Mouse (Mus musculus) midbrain, embryonic 16.5 days (tissue): ENCODE measurements around the gene Gm9195. TPM values are rescaled to one million over a fixed set of nuclear protein-coding genes. Genes with fewer than 3 reads are reported as not detected.

Experiments used
- ATAC-seq: fragments of 200-750 bp; cut with Nextera tagmentation; 2 replicates; pipeline ENCODE4 v1.8.0; 2017; ENCODE audit warnings: moderate TSS enrichment
- H3K27ac ChIP-seq: fragments of 300-500 bp; sonication (generic); 2 replicates; pipeline ENCODE4 v1.5.1; 2014; ENCODE audit warnings: mild to moderate bottlenecking, low read length, mixed read lengths
- H3K27me3 ChIP-seq: fragments of 300-500 bp; sonication (generic); 2 replicates; pipeline ENCODE4 v1.6.1; 2014; ENCODE audit warnings: low read depth, low read length, mixed read lengths; ENCODE audit not compliant: control insufficient read depth, insufficient read depth
- H3K36me3 ChIP-seq: fragments of 300-500 bp; sonication (generic); 2 replicates; pipeline ENCODE4 v1.6.1; 2014; ENCODE audit warnings: mild to moderate bottlenecking, low read length, moderate library complexity, mixed read lengths; ENCODE audit not compliant: control insufficient read depth, insufficient read depth
- H3K4me1 ChIP-seq: fragments of 300-500 bp; sonication (generic); 2 replicates; pipeline ENCODE4 v1.6.1; 2014; ENCODE audit warnings: mild to moderate bottlenecking, low read length, mixed read lengths; ENCODE audit not compliant: control insufficient read depth, insufficient read depth
- H3K4me2 ChIP-seq: fragments of 300-500 bp; sonication (generic); 2 replicates; pipeline ENCODE4 v1.6.1; 2014; ENCODE audit warnings: mild to moderate bottlenecking, low read length, mixed read lengths
- H3K4me3 ChIP-seq: fragments of 300-500 bp; sonication (generic); 2 replicates; pipeline ENCODE4 v1.5.1; 2014; ENCODE audit warnings: low read depth, mild to moderate bottlenecking, low read length, moderate library complexity, mixed read lengths
- H3K9ac ChIP-seq: fragments of 300-500 bp; sonication (generic); 2 replicates; pipeline ENCODE4 v1.6.1; 2014; ENCODE audit warnings: low read depth, low read length, mixed read lengths
- H3K9me3 ChIP-seq: fragments of 300-500 bp; sonication (generic); replicated peaks from 2 replicates; pipeline ENCODE4 v1.6.1; 2014; ENCODE audit warnings: mild to moderate bottlenecking, low read length, mixed read lengths; ENCODE audit not compliant: control insufficient read depth, poor library complexity, severe bottlenecking
- WGBS: fragments of 180-500 bp; shearing (Covaris S2); extraction: QIAGEN DNeasy Blood & Tissue Kit; methylation state at CpG from one replicate; pipeline ENCODE4 v1.1.7; 2014; 5-methylcytosine and 5-hydroxymethylcytosine counted together
- polyA plus RNA-seq: library from polyadenylated mRNA; unstranded; fragments of >200 nt; fragmentation: Nextera tagmentation; extraction: Ambion mirVana; gene quantifications from 2 replicates; pipeline ENCODE4 v1.2.1, GENCODE M21; 2015

Gene Gm9195
- polyA plus RNA-seq, 1 experiment from 2014 or later = not detected

- WGBS = 88% methylated on average over 1 of the region's 1 CpGs
- H3K4me2 ChIP-seq = no peak overlapping the region
- no peak overlapping the region for H3K4me3 ChIP-seq
- H3K36me3 ChIP-seq = no peaks in the 10 kb centered on the region
- ATAC-seq = no peak
- H3K9me3 ChIP-seq = no peaks in the 10 kb centered on the region
- H3K27me3 ChIP-seq = no peaks in the 10 kb centered on the region
- no peak overlapping the region for H3K9ac ChIP-seq
- no peak overlapping the region for H3K27ac ChIP-seq
- no peaks in the 10 kb centered on the region for H3K4me1 ChIP-seq
Observed at GRCm38 (mm10) chr14:72461591-72461990, 30.0 kb downstream of the Gm9195 start.

DNA sequence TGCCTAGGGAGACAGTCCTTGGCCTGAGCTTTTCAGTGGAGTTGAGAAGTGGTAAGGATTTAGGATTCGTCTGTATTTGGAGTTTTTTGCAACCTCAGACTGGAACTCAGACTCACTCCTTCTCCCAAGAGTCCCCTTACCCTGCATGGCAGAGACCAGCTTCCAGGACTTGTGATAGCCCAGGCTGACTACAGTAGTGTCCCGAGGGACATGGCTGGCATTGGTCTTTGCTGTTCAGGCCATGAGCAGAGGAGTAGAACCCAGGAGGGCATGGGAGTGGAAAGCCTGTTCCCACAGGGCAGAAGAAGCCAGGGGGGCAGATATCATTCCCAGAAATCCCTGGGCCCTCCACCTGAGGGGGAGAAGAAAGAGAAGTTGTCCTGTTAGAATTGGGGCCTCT is 31.3 kb downstream of the Gm9195 start:
- 92% methylated on average over 2 of the region's 2 CpGs for WGBS
- Histone ChIP-seq H3K4me2 (no peak overlapping the region), H3K36me3 (no peaks in the 10 kb centered on the region), H3K4me3 (no peak overlapping the region), H3K9ac (no peak overlapping the region), H3K27ac (no peak overlapping the region), H3K27me3 (no peaks in the 10 kb centered on the region), H3K4me1 (no peaks in the 10 kb centered on the region), H3K9me3 (no peaks in the 10 kb centered on the region)
- no peak for ATAC-seq

GRCm38 (mm10) chr14:72458930-72459329 is 32.7 kb downstream of the Gm9195 start:
- H3K27me3 ChIP-seq = no peaks in the 10 kb centered on the region
- H3K9ac ChIP-seq = no peak overlapping the region
- H3K36me3 ChIP-seq = no peaks in the 10 kb centered on the region
- H3K4me1 ChIP-seq = no peaks in the 10 kb centered on the region
- no peak overlapping the region for H3K4me3 ChIP-seq
- no peak overlapping the region for H3K27ac ChIP-seq
- no peak overlapping the region for H3K4me2 ChIP-seq
- no peaks in the 10 kb centered on the region for H3K9me3 ChIP-seq
- ATAC-seq = no peak
- WGBS = 92% methylated on average over 1 of the region's 1 CpGs

- no peaks in the 10 kb centered on the region for H3K27me3 ChIP-seq
- ATAC-seq = 0 out of 2 replicates have a peak, but pooled peaks have one; percentile 28
- 63% methylated on average over 8 of the region's 9 CpGs for WGBS
- H3K27ac ChIP-seq = no peak overlapping the region
- no peak overlapping the region for H3K4me2 ChIP-seq
- H3K4me3 ChIP-seq = no peak overlapping the region
- H3K9me3 ChIP-seq = no peaks in the 10 kb centered on the region
- no peaks in the 10 kb centered on the region for H3K4me1 ChIP-seq
- H3K36me3 ChIP-seq = no peaks in the 10 kb centered on the region
- no peak overlapping the region for H3K9ac ChIP-seq
Observed at GRCm38 (mm10) chr14:72447141-72448091, 44.2 kb downstream of the Gm9195 start.

GRCm38 (mm10) chr14:72442936-72443335 is 48.7 kb downstream of the Gm9195 start:
- ATAC-seq = no peak
- Histone ChIP-seq H3K27me3 (no peaks in the 10 kb centered on the region), H3K9ac (no peak overlapping the region), H3K9me3 (no peaks in the 10 kb centered on the region), H3K27ac (no peak overlapping the region), H3K4me3 (no peak overlapping the region), H3K4me2 (no peak overlapping the region), H3K4me1 (no peaks in the 10 kb centered on the region), H3K36me3 (no peaks in the 10 kb centered on the region)
- 86% methylated on average over 11 of the region's 11 CpGs for WGBS

- WGBS = 89% methylated on average over 7 of the region's 7 CpGs
- no peak overlapping the region for H3K9ac ChIP-seq
- H3K27me3 ChIP-seq = no peaks in the 10 kb centered on the region
- H3K4me1 ChIP-seq = no peaks in the 10 kb centered on the region
- H3K27ac ChIP-seq = no peak overlapping the region
- H3K9me3 ChIP-seq = no peaks in the 10 kb centered on the region
- no peak overlapping the region for H3K4me3 ChIP-seq
- H3K36me3 ChIP-seq = no peaks in the 10 kb centered on the region
- ATAC-seq = no peak
- no peak overlapping the region for H3K4me2 ChIP-seq
Observed at GRCm38 (mm10) chr14:72440929-72441328, 50.7 kb downstream of the Gm9195 start.

DNA sequence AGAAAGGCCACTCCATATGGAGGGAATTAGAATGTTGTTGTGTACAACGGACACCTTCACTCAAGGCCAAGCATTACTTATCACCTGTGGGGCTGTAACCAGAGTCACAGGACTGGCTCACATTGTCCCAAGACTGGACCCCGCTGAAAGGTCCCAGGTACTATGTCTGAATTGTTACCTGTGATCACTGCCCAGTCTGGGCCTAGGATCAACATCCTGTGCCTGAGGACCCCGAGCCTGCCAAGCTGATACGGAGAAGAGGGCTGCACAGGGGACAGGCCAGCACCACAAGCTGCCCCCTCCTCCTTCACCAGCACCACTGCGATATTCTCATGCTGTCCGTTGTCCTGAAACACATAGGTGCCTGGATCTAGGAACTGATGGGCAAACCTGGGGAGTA is 51.2 kb downstream of the Gm9195 start:
- Histone ChIP-seq H3K36me3 (no peaks in the 10 kb centered on the region), H3K27ac (no peak overlapping the region), H3K4me2 (no peak overlapping the region), H3K9ac (no peak overlapping the region), H3K4me1 (no peaks in the 10 kb centered on the region), H3K27me3 (no peaks in the 10 kb centered on the region), H3K9me3 (no peaks in the 10 kb centered on the region), H3K4me3 (no peak overlapping the region)
- WGBS = 89% methylated on average over 6 of the region's 6 CpGs
- ATAC-seq = no peak

DNA sequence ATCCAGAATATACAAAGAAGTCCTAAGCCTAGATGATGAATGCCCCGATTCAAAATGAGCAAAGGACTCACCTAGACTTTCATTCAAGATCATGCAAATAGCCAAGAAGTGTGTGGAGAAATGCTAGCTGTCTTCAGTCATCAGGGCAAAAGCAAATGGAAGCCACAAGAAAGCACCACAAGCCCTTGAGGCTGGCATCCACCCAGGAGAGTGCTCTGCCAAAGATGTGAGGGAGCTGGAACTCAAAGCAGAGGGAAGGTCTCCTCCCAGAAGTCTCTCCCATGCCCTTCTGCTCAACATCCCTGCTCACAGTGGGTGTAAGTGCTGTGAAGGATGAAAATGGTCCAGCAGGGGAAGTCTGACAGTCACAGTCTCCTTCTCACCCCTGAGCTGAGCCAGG is 52.7 kb downstream of the Gm9195 start:
- no peaks in the 10 kb centered on the region for H3K4me1 ChIP-seq
- ATAC-seq = no peak
- H3K36me3 ChIP-seq = no peaks in the 10 kb centered on the region
- no peaks in the 10 kb centered on the region for H3K27me3 ChIP-seq
- no peak overlapping the region for H3K4me3 ChIP-seq
- no peak overlapping the region for H3K27ac ChIP-seq
- H3K9ac ChIP-seq = no peak overlapping the region
- no peaks in the 10 kb centered on the region for H3K9me3 ChIP-seq
- H3K4me2 ChIP-seq = no peak overlapping the region
- 87% methylated on average over 1 of the region's 1 CpGs for WGBS

DNA sequence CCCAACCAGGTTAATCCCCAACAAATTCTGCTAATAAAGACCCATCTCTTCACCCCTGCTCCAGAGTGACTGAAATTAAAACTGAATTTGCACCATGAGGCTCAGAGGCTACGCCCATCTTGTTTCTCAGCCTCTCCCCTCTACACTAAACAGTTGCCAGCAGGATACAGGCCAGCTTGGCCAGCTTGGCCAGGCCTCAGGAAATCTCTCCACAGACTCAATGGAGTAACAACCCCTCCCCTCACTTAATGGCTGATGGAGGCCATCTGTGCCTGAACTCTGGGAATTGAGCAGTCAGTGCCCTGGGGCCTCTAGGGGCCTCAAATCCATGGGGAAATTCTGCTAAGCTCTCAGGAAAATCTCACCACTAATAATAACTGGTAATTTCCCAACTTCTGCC is 101.9 kb downstream of the Gm9195 start:
- ATAC-seq = no peak
- H3K4me2 ChIP-seq = no peak overlapping the region
- WGBS = 68% methylated on average over 1 of the region's 1 CpGs

More for the DNA sequence above, 101.9 kb downstream of the Gm9195 start:
- no peaks in the 10 kb centered on the region for H3K4me1 ChIP-seq
- no peak overlapping the region for H3K9ac ChIP-seq
- no peak overlapping the region for H3K27ac ChIP-seq
- no peaks in the 10 kb centered on the region for H3K27me3 ChIP-seq
- no peak overlapping the region for H3K4me3 ChIP-seq
- no peaks in the 10 kb centered on the region for H3K9me3 ChIP-seq
- no peaks in the 10 kb centered on the region for H3K36me3 ChIP-seq
